Mouse (Mus musculus) B cell, adult 2 months (primary cell): Measurements from ENCODE around the gene Bsn.
A peak's percentile ranks its signal among the peaks of the same experiment; 100 is the strongest.

ENCODE experiments used
- DNase-seq, 2 experiments: peaks; one replicate each; pipeline ENCODE4 v3.0.0; 2022

Gene Bsn

DNA sequence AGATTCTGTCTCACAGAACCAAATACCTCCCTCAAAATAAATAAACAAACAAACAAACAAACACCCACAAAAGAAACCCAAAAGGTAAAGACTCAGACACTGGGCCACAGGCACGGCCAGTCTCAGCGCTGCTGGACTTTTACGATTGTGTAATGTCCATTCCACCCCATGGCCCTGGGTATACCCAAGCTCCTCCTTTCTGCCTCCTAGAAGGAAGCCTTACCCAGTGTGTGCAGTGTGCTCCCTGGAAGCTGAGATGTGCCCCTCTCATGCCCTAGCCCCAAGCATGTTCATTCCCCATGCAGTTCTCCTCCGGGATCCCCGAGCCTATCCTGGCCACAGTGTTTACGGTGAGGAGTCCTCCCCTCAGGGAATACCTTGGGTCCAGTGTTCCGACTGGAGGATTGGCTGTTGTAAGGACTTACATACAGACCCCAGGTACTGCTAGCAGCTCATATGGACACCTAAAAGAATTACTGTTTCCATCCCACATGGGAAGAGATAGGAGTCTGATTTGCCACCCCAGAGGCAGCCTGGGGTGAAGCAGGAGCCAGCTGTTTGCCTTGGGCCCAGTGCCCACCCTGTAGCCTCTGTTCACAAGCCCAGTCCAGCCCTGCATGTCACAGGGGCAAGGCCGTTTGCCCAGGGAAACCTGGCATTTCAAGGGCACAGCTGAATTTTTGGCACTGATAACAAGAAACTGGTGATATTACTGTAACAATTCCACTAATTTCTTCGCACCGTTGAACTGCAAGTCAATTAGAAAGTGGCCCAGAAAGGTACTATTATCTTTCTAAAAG lies 68.8 kb downstream of the Bsn start:
- no peak for DNase-seq

DNA sequence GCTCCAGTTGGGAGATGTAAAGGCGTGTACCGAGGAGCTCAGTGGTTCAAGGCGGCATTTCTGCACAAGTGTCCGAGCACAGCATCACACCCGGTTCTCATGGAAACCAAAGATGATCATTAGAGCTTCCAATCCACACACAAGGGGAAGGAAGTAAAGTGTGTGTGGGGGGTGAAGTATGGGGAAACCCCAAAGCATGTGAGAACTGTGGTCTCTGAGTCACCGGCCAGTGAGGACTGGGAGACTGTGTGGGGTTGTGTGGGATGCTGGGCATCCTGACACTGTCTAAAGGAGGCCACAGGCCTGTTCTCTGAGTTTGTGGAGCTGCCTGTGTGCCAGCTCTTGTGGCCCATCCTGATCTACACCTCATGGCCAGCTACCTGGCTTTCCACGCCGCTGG lies 69.5 kb downstream of the Bsn start:
- DNase-seq: peak; percentile 59 to 71

- DNase-seq: no peak
Measured at GRCm38 (mm10) chr9:108119891-108120411, 70.2 kb downstream of the Bsn start.

DNA sequence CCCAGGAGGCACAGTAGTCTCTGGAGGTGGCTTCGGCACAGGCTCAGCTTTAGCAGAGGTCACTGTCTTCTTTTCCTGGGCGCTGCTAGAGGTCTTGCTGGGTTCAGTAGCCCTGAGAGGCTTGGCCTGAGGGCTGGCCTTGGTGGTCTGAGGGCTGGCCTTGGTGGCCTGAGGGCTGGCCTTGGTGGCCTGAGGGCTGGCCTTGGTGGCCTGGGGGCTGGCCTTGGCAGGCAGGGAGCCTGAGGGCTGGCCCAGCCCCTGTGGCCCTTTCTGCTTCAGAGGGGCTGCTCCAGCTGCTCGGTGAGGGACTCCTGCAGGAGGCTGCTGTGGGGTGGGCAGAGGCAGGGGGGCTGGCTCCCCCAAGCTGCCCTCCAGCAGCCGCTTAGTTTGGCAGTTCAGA lies 73.0 kb downstream of the Bsn start:
- no peak for DNase-seq

GRCm38 (mm10) chr9:108115290-108116077 lies 74.7 kb downstream of the Bsn start:
- DNase-seq: no peak

DNA sequence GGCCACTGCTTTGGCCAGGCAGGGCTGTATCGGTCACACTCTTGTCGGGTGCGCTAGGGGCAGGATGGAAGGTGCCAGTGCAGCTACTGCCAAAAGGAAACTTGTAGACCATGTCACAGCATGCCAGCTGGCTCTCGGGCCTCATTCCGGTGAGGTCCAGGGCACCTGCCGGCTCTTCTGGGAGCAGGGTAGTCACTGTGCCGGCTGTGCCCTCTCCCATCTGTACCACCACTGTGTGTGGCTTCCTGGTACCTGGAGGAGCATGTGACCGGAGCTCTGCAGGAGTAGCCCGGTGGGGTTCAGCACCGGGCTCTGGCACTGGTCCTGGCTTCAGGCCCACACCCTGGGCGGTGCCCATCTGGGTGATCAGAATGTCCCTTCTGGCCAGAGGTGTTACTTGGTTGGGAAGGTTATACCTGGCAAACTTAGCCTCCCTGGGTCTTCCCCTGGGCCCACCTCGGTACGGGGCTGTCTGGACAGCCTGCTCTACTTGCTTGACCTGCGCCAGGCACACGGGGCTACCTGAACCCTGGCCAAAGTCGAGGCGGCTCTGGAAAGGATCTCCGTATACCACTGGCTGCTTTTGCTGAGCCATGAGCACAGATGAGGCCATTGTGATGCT lies 77.4 kb downstream of the Bsn start:
- no peak for DNase-seq

- DNase-seq: no peak
Measured at GRCm38 (mm10) chr9:108111593-108112121, 78.5 kb downstream of the Bsn start.

DNA sequence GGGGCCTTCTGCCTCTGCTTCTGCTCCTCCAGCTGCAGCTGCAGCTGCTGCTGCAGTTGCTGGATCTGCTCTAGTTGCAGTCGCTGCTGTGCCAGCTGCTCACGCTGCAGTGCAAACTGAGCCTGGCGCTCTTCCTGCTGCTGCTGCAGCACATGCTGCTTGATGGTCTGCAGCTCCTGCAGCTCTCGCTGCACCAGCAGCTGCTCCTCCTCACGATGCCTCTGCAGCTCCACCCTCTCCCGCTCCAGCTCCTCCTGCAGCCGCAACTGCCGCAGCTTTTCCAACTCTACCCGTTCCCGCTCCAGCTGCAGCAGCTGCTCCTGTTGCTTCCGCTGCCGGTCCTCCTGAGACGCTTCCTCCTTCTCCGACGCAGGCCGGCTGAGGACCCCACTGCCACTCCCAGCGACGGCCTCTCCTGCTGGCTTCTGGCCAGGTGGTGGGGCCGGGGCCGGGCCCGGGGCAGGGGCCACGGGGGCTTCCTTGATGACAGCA lies 79.0 kb downstream of the Bsn start:
- DNase-seq: no peak

GRCm38 (mm10) chr9:108110160-108110559 lies 80.0 kb downstream of the Bsn start:
- DNase-seq: no peak

DNA sequence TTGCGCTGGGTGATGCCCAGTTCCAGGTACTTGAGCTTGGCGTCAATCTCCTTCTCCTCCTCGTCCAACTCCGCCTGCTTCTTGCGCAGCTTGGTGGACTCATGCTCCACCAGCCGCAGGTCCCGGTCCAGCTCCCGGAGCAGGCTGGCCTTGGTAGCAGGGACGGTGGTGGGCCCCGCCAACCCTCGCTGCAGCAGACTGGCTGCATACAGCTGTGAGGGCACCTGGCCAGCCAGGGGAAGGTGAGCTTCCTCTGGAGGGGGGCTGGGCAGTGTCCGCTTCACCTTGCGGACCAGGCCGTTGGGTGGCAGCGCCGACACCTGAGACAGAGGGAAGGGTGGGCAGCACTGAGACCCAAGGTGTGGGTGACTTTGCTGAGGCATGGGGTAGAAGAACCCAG lies 82.3 kb downstream of the Bsn start:
- DNase-seq: no peak

GRCm38 (mm10) chr9:108106090-108106489 lies 84.1 kb downstream of the Bsn start:
- DNase-seq: no peak

- DNase-seq: no peak
Measured at GRCm38 (mm10) chr9:108105549-108105863, 84.7 kb downstream of the Bsn start.

- DNase-seq: peak; percentile 25 to 37
Measured at GRCm38 (mm10) chr9:108104766-108105548, 85.2 kb downstream of the Bsn start.

GRCm38 (mm10) chr9:108099619-108100018 lies 90.6 kb downstream of the Bsn start:
- no peak for DNase-seq

DNA sequence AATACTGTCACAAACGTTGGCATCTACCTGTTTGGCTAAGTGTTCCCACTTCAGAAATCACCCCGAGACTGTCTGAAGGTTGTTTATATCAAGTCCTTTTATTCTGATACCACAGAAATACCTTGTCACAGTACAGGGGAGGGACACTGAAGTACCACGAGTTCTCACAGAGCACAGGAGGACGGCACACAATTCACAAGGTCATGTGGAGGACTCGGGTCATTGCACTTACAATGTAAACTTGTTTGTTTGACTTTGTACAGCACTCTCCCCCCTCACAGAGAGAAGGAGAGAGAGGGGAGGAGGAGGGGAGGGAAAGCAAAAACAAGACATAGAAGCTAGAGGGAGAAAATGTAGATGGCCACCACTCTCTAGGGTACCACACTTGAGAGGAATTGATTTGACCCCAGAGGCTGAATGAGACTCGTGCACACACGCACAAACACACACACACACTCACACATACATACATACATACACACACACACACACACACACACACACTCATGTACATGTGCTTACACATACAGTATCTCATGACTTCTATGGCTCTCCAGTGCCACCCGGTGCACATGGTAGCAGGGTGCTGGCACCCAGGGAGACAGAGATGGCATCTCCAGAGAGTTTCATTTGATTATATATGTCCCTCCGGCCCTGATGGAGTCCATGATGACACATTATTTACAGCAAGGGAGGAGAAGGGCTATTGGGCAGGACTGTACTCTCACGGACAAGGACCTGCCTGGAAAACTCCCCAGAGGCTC lies 94.1 kb downstream of the Bsn start:
- no peak for DNase-seq

DNA sequence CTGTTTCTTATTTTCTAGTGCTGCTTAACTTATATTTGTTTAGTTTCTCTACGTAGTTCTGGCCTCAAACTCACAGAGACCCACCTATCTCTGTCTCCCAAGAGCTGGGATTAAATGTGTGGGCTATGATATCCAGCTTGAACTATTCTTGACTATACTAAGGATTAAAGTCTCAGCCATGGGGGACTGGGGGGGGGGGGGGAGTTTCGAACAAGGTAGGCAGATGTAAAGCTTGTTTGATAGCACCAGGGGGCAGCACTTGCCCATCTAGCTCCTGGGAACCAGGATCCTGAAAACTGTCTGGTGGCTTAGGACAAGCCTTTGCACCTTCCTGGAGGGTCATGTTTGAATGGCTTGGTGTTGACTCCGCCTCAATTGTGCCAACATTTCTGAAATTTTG lies 94.7 kb downstream of the Bsn start:
- DNase-seq: peak; percentile 74

DNA sequence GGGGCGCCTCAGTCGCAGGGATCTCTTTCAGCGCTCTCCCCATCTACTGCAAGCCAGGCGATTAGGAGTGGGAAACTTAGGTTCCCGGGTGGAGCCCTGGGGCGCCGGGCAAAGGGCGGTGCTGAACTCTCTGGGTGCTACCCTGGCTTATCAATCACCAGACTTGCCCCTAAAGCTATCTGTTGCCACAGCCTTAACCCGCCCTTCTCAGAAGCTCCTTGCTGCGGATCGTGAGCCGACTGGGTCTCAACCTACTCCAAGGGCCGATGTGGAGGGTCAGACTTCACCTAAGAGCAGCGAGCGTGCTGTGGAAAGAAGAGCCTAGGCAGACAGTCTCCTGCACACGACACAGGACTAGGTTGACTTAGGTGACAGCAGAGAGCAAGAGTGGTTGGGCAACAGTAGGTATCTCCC lies 95.2 kb downstream of the Bsn start:
- DNase-seq: peak; percentile 30

DNA sequence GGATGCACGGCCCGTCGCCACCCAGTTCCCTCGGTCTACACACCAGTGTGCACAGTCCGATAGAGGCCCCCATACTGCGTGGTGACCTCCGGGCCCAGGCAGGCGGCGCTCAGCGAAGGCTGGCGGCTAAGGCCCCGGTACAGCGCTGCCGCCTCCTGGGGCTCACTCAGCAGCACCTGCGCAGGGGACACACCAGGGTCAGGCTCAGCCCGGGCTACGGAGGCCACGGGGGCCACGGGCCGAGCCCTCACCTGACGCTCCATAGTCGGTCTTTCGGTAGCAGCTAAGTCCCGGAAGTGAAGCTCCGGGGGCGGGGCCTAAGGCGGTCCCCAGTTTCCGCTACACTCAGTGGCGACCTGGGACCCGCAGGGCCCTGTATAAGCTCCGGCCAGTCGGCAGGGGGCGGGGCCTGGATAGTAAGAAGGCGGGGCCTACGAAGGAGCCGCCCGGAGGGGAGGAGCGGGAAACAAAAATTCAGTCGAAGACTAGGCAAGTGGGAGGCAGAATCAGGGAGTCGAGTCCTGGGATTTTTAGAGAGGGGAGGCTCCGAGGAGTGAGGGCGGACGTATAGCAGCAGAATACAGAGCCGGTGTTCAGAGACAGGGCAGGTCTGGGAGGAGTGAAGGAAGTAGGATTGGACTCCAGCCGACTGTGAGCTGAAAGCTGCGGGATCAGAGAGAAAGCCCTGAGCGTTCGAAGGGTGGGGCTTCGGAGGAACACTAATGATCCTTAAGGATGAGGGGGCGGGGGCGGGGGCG lies 95.8 kb downstream of the Bsn start, which contains the start of gene Apeh:
TSS of gene Apeh (minus strand) at position 423 of the 758 bp plus-strand sequence.
- DNase-seq: peak; percentile 98

GRCm38 (mm10) chr9:108093586-108093985 lies 96.6 kb downstream of the Bsn start:
- DNase-seq: no peak

- DNase-seq: no peak
Measured at GRCm38 (mm10) chr9:108090611-108091120, 99.5 kb downstream of the Bsn start.
